Mouse (Mus musculus): ENCODE measurements at regions not wholly inside any gene's neighbourhood (a gene's known extent, or its start where the extent isn't known, plus 50 kb on each side); places are given as distances from the start of the nearest gene placed in this dataset.
A peak's percentile ranks its signal among the peaks of the same experiment; 100 is the strongest.

DNA sequence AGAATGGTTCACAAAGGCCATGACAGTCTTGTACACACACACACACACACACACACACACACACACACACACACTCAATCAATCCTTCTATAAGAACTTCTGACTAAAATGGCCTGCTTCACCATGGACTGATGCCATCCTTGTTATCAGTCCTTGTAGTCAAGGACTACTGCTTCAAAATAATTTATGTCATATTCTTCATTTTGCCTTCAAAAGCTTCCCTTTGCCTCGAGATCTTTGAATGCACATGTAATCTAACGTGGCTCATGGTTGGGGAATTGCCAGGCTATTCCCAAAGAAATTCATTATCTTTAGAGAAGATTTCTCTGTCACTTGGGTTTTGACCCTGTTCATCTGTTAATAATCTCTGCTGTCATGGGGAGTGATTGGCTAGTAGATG, 278.0 kb upstream of the Cdyl start:
- DNase-seq (ENCODE audit: low read depth, low spot score), result no peak

DNA sequence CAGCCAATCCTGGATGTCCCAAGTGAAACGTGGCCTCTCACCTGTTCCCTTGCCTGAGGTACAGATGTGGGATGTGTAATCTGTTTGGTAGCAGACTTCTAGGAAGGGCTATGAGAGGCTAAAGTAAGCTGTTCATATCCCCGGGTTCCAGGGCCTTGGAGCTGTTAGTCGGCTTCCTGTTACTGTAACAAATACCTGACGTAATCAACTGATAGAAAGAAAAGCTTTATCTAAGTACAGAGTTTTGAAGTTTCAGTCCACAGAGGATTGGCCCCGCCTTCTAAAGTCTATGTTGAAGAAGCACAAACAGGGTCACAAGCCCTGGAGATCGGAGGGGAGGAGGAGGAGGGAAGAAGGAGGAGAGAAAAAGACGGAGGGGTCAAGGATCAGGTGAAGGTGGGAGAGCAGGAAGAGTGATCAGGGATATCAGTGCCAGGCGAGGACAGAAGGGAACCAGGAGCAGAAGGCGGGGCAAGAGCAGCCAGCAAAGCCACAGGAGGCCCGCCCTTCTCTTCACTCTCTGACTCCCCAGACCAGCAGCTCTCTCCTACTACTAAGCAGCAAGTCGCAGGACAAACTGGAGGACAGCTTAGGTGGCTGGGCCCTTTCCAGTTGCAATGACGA, 276.5 kb upstream of the Cdyl start:
- DNase-seq (ENCODE audit: low read depth, low spot score), result no peak

- no peak for DNase-seq (ENCODE audit: low read depth, low spot score)
Measured at GRCm38 (mm10) chr13:35383624-35384018, 276.0 kb upstream of the Cdyl start.

GRCm38 (mm10) chr13:35388380-35388779, 271.3 kb upstream of the Cdyl start:
- peak; percentile 25 for DNase-seq (ENCODE audit: low read depth, low spot score)

GRCm38 (mm10) chr13:35389781-35390525, 269.7 kb upstream of the Cdyl start:
- DNase-seq (ENCODE audit: low read depth, low spot score), result no peak

DNA sequence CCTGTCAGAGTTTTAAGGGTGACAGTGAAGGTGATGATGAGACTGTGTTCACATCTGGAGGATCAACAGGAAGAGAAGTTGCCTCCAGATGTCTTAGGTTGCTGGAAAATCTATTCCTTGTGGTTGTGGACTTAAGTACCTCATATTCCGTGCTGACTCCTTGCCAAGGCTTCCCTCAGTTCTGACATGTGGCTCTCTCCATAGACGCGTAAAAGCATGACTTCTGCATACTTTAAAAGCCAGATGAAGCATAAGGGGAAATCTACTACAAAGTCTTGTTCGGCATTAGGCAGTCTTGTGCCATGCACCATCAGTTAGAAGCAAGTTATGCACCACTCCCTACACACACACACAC, 269.1 kb upstream of the Cdyl start:
- no peak for DNase-seq (ENCODE audit: low read depth, low spot score)

- no peak for DNase-seq (ENCODE audit: low read depth, low spot score)
Measured at GRCm38 (mm10) chr13:35392167-35392566, 267.5 kb upstream of the Cdyl start.

GRCm38 (mm10) chr13:35395192-35395591, 264.4 kb upstream of the Cdyl start:
- no peak for DNase-seq (ENCODE audit: low read depth, low spot score)

- DNase-seq (ENCODE audit: low read depth, low spot score), result no peak
Measured at GRCm38 (mm10) chr13:35395630-35396029, 264.0 kb upstream of the Cdyl start.

GRCm38 (mm10) chr13:35397166-35397565, 262.5 kb upstream of the Cdyl start:
- no peak for DNase-seq (ENCODE audit: low read depth, low spot score)

- no peak for DNase-seq (ENCODE audit: low read depth, low spot score)
Measured at GRCm38 (mm10) chr13:35398192-35398591, 261.4 kb upstream of the Cdyl start.

- DNase-seq (ENCODE audit: low read depth, low spot score), result no peak
Measured at GRCm38 (mm10) chr13:35402856-35403255, 256.8 kb upstream of the Cdyl start.

DNA sequence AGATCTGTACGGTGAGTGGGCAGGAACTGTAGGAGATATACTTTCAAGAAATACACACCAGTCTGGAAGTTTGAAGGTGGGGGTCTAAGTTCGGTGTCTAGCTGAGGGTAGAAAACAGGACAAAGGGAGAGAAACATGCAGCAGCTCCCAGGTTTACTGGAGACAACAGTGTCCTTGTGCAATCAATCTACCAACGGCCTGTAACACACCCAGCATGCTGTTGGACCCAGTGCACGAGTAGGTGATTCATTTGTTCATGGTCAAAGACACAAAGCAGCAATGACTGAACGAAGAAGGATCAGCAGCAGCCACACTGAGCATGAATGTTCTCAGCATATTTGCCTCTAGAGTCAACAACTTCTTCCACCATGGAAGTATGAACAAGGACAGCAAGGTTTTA, 255.2 kb upstream of the Cdyl start:
- no peak for DNase-seq (ENCODE audit: low read depth, low spot score)

DNA sequence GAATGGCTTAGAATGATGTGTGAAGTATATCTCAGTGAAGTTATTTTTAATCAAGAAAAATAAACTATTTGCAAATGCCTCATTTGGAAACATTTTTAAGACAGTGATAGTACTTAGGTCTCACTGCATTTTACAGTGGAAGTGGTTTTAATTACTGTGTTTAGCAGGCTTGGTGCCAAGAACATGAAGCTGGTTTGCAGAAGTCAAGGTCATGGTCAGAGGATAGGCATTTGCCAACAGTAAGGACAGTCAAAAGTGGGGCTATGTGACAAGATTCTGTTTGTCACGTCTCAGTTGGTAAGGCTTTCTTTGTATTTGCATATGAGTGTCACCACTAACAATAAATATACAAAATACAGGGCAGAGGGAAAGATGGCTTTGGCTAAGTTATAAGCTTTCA, 254.2 kb upstream of the Cdyl start:
- no peak for DNase-seq (ENCODE audit: low read depth, low spot score)

DNA sequence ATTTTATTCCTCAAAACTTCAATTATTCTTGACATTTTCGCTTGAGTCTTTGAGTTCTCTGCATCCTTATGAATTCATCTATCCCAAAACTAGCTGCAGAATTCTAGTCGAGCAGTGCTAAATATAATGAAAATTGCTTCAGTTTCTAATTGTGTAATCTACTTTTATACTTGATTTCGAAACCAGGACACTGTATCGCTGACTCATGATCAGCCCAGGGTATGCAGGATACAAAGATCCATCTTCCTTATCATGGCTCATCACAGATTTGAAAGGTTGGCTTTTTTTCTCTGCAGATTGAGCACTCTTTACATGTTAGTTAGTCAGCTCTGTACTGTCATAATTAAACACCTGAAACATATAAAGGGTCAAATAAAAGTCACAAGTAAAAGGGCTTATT, 242.1 kb upstream of the Cdyl start:
- no peak for DNase-seq (ENCODE audit: low read depth, low spot score)

GRCm38 (mm10) chr13:35420076-35420475, 239.6 kb upstream of the Cdyl start:
- DNase-seq (ENCODE audit: low read depth, low spot score), result no peak

- DNase-seq (ENCODE audit: low read depth, low spot score), result no peak
Measured at GRCm38 (mm10) chr13:35426061-35426460, 233.6 kb upstream of the Cdyl start.

DNA sequence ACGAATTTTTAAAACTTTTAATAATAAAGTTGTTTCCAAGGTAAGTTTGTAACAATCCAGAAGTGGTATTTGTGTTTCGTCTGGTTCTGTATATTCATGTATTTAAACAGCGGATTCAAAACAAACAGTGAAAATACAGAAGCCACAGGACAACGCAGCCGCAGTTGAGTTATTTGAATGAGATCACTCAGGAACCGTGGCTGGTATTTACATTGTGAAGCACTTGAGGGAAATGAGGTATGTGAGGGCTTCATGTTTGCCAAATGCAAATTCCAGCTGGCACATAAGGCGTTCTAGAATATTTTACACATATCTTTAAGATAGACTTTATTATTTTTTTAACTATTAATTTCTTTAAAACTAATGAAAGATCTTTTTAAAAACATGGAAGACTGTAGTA, 224.5 kb upstream of the Cdyl start:
- no peak for DNase-seq (ENCODE audit: low read depth, low spot score)

DNA sequence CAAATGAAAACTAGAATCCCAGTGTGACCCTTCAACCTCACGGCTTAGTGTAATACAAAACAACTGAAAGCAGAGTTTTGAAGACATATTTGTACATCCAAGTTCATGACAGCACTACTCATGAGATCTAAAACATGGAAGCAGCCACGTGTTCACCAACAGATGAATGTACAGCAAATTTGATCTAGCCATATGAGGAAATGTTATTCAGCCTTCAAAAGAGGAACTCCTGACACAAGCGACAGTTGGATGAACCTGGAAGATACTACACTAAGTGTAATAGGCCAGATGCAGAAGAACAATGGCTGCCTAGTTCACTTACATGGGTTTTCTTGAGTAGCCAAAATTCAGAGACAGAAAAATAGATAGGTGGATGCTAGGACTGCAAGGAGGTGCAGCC, 212.0 kb upstream of the Cdyl start:
- no peak for DNase-seq (ENCODE audit: low read depth, low spot score)

- DNase-seq (ENCODE audit: low read depth, low spot score), result peak; percentile 41
Measured at GRCm38 (mm10) chr13:35452420-35452819, 207.2 kb upstream of the Cdyl start.

DNA sequence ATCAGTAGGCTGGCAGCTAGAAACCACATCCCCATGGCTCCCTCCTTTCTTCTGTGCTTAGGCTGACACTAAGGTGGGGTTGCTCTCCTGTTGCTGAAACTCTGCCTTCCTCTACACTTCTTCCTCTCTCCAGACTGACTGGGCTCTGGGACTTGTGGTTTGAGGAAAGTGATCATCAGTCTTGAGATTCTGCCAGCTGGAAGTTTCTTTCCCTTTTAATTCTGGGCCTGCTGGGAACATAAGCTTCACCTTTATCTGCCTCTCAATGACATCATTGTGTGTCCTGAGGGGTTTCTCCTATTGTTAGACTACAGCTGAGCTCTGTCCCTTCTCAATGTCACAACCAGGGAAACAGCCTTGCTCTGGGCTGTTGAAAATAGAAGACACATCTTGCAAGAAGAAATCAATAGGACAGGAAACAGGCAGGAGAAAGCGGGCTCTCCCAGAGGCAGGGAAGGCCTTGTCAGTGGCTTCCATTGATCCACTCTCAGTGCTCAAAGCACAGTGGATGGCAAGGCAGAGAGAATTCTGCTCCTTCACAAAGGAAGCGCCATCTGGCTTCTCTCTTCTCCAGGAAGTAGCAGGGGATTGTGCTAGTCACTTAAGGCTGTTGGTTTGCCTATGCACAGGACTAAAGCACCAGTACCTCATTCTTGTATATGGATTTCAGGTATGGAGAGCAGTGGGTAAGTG, 206.3 kb upstream of the Cdyl start:
- DNase-seq (ENCODE audit: low read depth, low spot score), result no peak

DNA sequence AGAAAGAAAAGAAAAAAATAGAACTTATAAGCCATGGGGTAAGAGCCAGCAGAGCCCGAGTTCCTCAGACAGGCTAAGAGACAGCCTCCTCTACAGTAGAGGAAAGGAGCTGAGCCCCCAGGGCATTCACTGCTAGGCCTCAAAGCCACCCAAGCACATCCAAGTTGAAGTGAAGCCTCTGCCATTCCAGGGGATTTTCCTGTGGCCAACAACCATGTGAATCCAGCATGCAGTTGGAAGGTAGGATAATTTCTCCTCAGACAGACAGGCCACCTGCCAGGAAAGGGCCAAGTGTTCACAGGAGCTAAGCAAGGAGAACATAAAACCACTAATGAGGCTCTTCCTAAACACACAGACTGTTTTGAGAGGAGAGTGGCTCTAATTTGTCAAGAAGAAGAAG, 199.6 kb upstream of the Cdyl start:
- no peak for DNase-seq (ENCODE audit: low read depth, low spot score)

- DNase-seq (ENCODE audit: low read depth, low spot score), result no peak
Measured at GRCm38 (mm10) chr13:35463231-35463630, 196.4 kb upstream of the Cdyl start.
